Mouse (Mus musculus): ENCODE data around the gene Lrrfip2. TPM values are rescaled to one million over a fixed set of nuclear protein-coding genes. Genes with fewer than 3 reads are reported as not detected.

Gene Lrrfip2
- polyA plus RNA-seq, 1 experiment from 2014 or later = 43.5 TPM

DNA sequence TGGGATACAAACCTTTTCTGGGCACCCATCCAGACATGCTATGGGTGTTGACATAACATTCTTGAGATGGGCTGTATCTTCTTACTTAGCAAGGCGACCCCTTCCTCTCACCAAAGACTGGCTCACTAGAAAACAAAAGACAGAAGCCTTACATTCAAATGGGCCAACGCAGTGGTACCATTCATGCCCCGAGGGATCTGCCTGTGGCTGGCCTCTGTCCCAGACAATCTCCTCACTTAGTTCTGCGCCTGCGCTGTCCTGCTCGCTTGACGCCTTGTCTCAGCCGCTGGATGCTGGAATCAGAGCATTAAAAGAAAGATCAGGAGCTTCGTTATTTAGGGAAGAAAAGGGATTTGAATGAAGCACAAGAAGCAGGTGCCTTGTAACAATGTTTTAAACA is 24.7 kb upstream of the Lrrfip2 start:
- Histone ChIP-seq H3K27me3 (no peaks in the 10 kb centered on the region), H3K27ac (no peak overlapping the region), H3K4me2 (replicated peaks) (no peak overlapping the region), H3K4me1 (peaks cover 21% of the 10 kb centered on the region), H3K4me3 (no peak overlapping the region), H3K9me3 (no peaks in the 10 kb centered on the region), H3K36me3 (no peaks in the 10 kb centered on the region), H3K9ac (no peak overlapping the region)
- WGBS = 58% methylated on average over 9 of the region's 9 CpGs
- ATAC-seq (ENCODE audit: insufficient number of reproducible peaks, insufficient read depth, low FRiP score, low TSS enrichment) = no peak

DNA sequence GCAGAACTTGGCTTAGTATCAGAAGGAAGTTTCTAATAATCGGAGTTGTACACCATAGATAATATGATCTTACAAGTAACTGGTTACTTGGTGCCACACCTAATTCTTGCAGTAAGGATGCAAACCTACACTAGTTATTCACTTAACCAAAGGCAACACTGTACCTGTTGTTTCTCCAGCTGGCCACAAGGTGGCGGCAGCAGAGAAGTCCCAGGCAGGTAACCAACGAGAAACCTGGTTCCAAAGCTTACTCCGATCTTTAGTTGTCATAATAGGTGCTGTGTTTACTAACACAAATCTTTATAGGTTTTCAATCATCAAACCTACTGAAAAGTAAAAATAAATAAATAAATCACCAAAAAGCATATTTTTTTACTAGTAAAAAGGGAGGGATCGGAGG is 24.3 kb upstream of the Lrrfip2 start:
- H3K36me3 ChIP-seq = no peaks in the 10 kb centered on the region
- no peak overlapping the region for H3K9ac ChIP-seq
- no peaks in the 10 kb centered on the region for H3K27me3 ChIP-seq
- H3K27ac ChIP-seq = no peak overlapping the region
- no peak for ATAC-seq (ENCODE audit: insufficient number of reproducible peaks, insufficient read depth, low FRiP score, low TSS enrichment)
- H3K4me1 ChIP-seq = peaks cover 20% of the 10 kb centered on the region
- no peaks in the 10 kb centered on the region for H3K9me3 ChIP-seq
- 30% methylated on average over 5 of the region's 5 CpGs for WGBS
- H3K4me3 ChIP-seq = no peak overlapping the region
- H3K4me2 ChIP-seq (replicated peaks) = no peak overlapping the region

DNA sequence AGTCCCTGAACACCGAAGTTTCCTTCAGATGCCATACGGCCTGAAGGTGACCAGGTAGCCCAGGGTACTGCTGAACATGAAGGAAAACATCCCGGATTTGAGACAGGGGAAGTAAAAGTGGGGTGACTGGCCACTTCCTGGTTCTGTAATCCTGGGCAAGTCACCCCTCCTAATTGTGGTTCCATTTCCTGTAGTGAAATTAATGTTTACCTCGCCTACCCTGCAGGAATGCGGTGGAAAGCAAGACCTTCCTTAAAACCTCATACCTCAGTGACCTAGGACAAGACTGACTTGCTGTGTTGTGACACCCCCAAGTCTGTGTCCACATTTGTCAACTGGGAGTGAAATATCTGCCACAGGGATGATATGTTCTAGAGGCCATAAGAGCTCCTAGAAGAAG is 22.8 kb upstream of the Lrrfip2 start:
- Histone ChIP-seq H3K4me1 (peaks cover 12% of the 10 kb centered on the region; the same call in 1 of the 2 replicates), H3K27ac (no peak overlapping the region), H3K9ac (no peak overlapping the region), H3K4me3 (no peak overlapping the region), H3K9me3 (no peaks in the 10 kb centered on the region), H3K4me2 (replicated peaks) (no peak overlapping the region), H3K27me3 (no peaks in the 10 kb centered on the region), H3K36me3 (no peaks in the 10 kb centered on the region)
- 72% methylated on average over 5 of the region's 5 CpGs for WGBS
- no peak for ATAC-seq (ENCODE audit: insufficient number of reproducible peaks, insufficient read depth, low FRiP score, low TSS enrichment)

DNA sequence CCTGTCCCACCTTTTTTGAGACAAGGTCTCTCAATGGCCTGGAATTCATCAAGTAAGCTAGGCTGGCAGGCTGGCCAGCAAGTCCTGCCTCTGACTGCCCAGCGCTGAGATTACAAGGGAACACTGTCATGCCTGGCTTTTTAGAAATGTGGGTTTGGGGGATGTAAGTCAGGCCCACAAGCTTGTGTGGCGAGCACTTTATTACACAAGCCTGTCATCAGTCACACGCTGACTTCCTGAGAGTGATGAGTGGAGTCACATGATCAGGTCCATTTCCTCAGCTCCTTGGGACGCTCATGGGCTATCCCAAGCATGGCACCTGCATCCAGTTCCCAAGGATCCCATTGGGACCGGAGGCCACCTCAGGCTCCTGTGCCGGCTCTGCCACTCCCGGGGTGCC is 21.7 kb upstream of the Lrrfip2 start:
- no peak overlapping the region for H3K4me3 ChIP-seq
- H3K9ac ChIP-seq = no peak overlapping the region
- ATAC-seq (ENCODE audit: insufficient number of reproducible peaks, insufficient read depth, low FRiP score, low TSS enrichment) = no peak
- H3K4me2 ChIP-seq (replicated peaks) = no peak overlapping the region
- H3K4me1 ChIP-seq = peaks cover 12% of the 10 kb centered on the region; the same call in 1 of the 2 replicates
- H3K27me3 ChIP-seq = no peaks in the 10 kb centered on the region
- no peaks in the 10 kb centered on the region for H3K9me3 ChIP-seq
- H3K27ac ChIP-seq = no peak overlapping the region
- H3K36me3 ChIP-seq = no peaks in the 10 kb centered on the region
- 75% methylated on average over 7 of the region's 7 CpGs for WGBS

DNA sequence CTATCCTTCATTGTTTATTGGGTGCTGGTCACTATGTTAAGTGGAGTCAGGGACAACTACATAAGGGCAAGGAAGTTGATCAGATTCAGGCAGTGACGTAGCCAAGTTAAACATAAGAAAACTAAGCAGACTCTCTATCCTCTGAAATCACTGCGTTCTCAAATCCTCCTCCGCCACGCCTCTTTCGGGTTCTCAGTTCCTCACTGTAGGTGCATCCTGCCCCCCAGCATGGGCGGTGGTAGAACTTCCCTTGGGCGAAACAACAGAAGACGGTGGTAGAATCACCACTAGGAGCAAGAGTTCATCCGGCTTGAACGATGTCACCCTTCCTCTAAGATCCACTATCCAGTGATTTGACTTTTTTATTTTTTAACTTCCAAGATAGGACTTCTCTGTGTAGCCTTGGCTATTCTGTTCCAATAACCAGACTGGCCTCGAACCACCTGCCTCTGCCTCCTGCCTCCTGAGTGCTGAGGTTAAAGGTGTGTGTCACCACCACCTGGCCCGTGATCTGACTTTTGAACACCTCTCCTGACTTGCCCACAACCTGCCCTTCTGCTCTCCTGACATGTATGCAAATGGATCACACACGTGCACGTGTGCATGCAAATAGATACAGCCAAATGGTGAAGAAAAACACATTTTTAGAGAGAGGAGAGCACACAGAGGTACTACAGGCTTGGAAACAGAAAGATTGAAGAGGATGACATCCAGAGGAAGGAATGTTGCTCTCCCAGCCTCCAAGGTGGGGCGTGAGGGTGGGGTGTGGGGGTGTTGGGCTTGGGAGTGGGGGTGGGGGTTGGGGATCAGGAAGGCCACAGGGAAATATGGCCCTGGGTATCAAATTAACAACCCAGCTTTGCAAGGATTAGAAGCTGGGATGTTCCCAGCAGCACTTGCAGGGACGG is 20.7 kb upstream of the Lrrfip2 start:
- Histone ChIP-seq H3K27ac (no peak overlapping the region), H3K9me3 (no peaks in the 10 kb centered on the region), H3K9ac (no peak overlapping the region), H3K4me1 (peaks cover 12% of the 10 kb centered on the region; the same call in 1 of the 2 replicates), H3K4me3 (no peak overlapping the region), H3K27me3 (no peaks in the 10 kb centered on the region), H3K36me3 (no peaks in the 10 kb centered on the region), H3K4me2 (replicated peaks) (no peak overlapping the region)
- 79% methylated on average over 16 of the region's 16 CpGs for WGBS
- no peak for ATAC-seq (ENCODE audit: insufficient number of reproducible peaks, insufficient read depth, low FRiP score, low TSS enrichment)

- Histone ChIP-seq H3K4me3 (no peak overlapping the region), H3K4me1 (peaks cover 12% of the 10 kb centered on the region; the same call in 1 of the 2 replicates), H3K4me2 (replicated peaks) (no peak overlapping the region), H3K36me3 (no peaks in the 10 kb centered on the region), H3K9me3 (no peaks in the 10 kb centered on the region), H3K27ac (no peak overlapping the region), H3K9ac (no peak overlapping the region), H3K27me3 (no peaks in the 10 kb centered on the region)
- ATAC-seq (ENCODE audit: insufficient number of reproducible peaks, insufficient read depth, low FRiP score, low TSS enrichment) = no peak
- WGBS = 62% methylated on average over 6 of the region's 6 CpGs
Observed at GRCm38 (mm10) chr9:111097543-111097942, 19.8 kb upstream of the Lrrfip2 start.

GRCm38 (mm10) chr9:111100406-111100805 is 17.0 kb upstream of the Lrrfip2 start:
- WGBS = 75% methylated on average over 3 of the region's 3 CpGs

DNA sequence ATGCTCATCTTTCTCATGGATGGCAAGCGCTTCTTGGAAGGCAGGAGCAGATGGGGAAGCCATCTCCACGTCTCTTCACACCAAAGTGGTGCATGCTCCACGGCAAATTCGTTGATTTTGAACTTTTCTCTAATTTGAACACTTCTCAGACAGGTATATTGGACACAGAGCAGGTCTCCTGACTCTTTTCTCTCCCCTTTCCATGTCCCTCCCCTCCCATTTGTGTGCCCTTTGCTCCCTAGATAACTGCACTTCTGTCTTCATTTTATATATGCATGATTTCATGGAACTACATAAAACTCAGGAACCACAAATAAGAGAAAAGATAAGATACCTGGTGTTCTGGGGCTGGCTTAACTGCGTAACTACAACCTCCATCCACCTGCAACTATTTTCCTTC is 14.1 kb upstream of the Lrrfip2 start:
- 81% methylated on average over 5 of the region's 5 CpGs for WGBS
- no peak overlapping the region for H3K27ac ChIP-seq

More at GRCm38 (mm10) chr9:111100406-111100805, 17.0 kb upstream of the Lrrfip2 start:
- no peaks in the 10 kb centered on the region for H3K9me3 ChIP-seq
- H3K27me3 ChIP-seq = no peaks in the 10 kb centered on the region
- H3K27ac ChIP-seq = no peak overlapping the region
- no peaks in the 10 kb centered on the region for H3K36me3 ChIP-seq
- no peak for ATAC-seq (ENCODE audit: insufficient number of reproducible peaks, insufficient read depth, low FRiP score, low TSS enrichment)
- no peak overlapping the region for H3K4me3 ChIP-seq
- H3K4me2 ChIP-seq (replicated peaks) = no peak overlapping the region
- no peak overlapping the region for H3K9ac ChIP-seq
- peaks cover 9% of the 10 kb centered on the region; the same call in 1 of the 2 replicates for H3K4me1 ChIP-seq

DNA sequence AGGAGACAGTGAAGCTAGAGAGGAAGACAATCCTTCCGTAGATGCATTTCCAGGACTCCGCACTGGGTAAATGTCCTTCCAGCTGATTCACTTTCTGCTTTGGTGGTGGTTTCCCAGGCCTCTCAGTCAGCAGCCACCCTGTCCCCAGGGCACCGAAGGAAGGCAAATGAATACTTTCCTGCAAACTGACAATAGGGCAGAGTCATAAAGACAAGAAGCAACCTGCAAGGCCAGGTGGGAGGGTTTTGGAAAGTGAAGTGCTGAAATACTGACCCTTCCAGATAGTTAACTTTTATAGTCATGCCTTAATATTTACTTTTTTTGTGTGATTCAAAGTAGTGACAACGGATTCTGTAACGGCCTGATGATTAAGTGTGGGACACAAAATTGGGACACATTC is 13.5 kb upstream of the Lrrfip2 start:
- H3K4me1 ChIP-seq = no peaks in the 10 kb centered on the region
- no peak overlapping the region for H3K4me2 ChIP-seq (replicated peaks)
- H3K9ac ChIP-seq = no peak overlapping the region
- no peaks in the 10 kb centered on the region for H3K9me3 ChIP-seq
- ATAC-seq (ENCODE audit: insufficient number of reproducible peaks, insufficient read depth, low FRiP score, low TSS enrichment) = no peak
- no peak overlapping the region for H3K4me3 ChIP-seq
- no peak overlapping the region for H3K27ac ChIP-seq
- WGBS = 79% methylated on average over 5 of the region's 5 CpGs
- no peaks in the 10 kb centered on the region for H3K36me3 ChIP-seq
- no peaks in the 10 kb centered on the region for H3K27me3 ChIP-seq

More for the DNA sequence above, 14.1 kb upstream of the Lrrfip2 start:
- ATAC-seq (ENCODE audit: insufficient number of reproducible peaks, insufficient read depth, low FRiP score, low TSS enrichment) = no peak
- Histone ChIP-seq H3K4me3 (no peak overlapping the region), H3K4me2 (replicated peaks) (no peak overlapping the region), H3K9me3 (no peaks in the 10 kb centered on the region), H3K27me3 (no peaks in the 10 kb centered on the region), H3K36me3 (no peaks in the 10 kb centered on the region), H3K4me1 (no peaks in the 10 kb centered on the region), H3K9ac (no peak overlapping the region)

DNA sequence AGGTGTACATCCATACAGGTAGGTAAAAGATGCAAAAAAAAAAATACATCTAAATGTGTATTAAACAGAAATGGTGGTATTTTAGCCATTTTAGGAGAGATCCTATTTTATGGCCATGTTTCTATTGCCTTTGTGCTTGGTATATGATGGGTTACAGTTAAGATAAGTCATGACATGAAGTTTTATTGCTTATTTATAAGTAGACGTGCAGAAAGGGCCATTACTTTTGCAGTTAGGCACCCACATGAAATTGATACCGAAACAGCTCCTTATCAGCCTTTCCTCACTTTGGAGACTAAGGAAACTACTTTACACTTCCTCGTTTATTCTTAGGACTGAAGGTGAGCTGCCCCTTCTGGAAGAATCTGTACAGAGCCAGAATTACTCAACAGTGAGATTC is 9.5 kb upstream of the Lrrfip2 start:
- no peak overlapping the region for H3K4me2 ChIP-seq (replicated peaks)
- H3K4me3 ChIP-seq = no peak overlapping the region
- no peaks in the 10 kb centered on the region for H3K27me3 ChIP-seq
- WGBS = 76% methylated on average over 3 of the region's 3 CpGs
- H3K9me3 ChIP-seq = no peaks in the 10 kb centered on the region
- no peak overlapping the region for H3K9ac ChIP-seq
- H3K36me3 ChIP-seq = no peaks in the 10 kb centered on the region
- no peak for ATAC-seq (ENCODE audit: insufficient number of reproducible peaks, insufficient read depth, low FRiP score, low TSS enrichment)
- H3K27ac ChIP-seq = no peak overlapping the region
- no peaks in the 10 kb centered on the region for H3K4me1 ChIP-seq

DNA sequence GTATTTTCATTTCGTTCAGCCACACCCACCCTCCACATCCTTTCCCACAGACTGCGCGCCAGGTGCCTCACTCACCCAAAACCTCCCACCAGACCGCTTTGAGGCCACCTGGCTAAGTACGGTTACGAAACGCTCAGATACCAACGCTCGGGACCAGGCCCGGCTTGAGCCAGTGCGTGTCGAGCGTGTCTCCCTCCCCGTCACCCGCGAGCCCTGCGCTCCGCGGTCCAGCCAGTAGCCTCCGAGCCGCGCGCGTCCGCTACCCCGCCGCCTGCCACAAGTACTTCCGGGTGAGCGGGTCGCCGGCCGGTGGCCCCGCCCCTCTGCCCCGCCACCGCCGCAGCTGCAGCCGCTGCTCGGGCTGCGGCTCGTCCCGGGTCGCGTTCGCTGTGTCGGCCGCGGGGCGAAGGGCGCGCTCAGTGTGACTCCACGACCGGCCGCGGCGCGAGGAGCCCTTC is 431 bp downstream of the Lrrfip2 start:
- peak overlapping the region; percentile 87 for H3K9ac ChIP-seq
- H3K27ac ChIP-seq = peak overlapping the region; percentile 75
- peak; percentile 88 for ATAC-seq (ENCODE audit: insufficient number of reproducible peaks, insufficient read depth, low FRiP score, low TSS enrichment)
- no peaks in the 10 kb centered on the region for H3K27me3 ChIP-seq
- 0% methylated on average over 55 of the region's 56 CpGs for WGBS
- H3K4me2 ChIP-seq (replicated peaks) = peak overlapping the region; percentile 66
- no peaks in the 10 kb centered on the region for H3K36me3 ChIP-seq
- peaks cover 10% of the 10 kb centered on the region for H3K4me1 ChIP-seq
- H3K9me3 ChIP-seq = no peaks in the 10 kb centered on the region
- peak overlapping the region; percentile 93 for H3K4me3 ChIP-seq

DNA sequence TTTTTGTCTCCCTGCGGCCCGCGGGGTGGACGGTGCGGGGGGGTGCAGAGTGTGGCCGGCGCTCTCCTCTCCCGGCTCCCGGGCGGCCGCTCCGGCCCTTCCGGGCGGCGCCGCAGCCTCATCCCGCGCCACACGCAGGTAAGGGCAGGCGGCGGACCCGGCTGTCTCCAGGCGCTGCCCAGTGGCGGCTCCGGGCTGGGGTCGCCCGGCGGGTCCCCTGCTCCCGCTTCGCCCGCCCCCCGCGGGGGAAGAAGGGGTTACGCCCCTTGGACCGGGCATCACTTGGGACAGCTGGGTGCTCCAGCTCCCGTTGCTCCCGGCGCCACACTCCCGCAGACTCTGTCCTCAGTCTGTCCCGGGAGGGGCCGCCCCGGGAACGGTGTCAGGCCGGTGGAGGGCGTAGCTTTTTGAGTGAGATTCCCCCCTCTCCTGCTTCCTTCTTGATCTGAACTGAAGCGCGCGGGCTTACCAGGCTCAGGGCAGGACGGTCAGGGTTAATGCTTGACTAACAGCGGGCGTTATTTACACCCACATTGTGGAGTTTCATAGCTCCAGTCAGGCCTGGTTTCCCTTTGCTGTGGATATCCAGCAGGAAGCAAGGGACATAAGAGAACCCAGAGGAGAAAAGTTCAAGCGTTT is 979 bp downstream of the Lrrfip2 start:
- H3K9me3 ChIP-seq = no peaks in the 10 kb centered on the region
- peak overlapping the region; percentile 66 for H3K4me2 ChIP-seq (replicated peaks)
- H3K27ac ChIP-seq = peak overlapping the region; percentile 75
- H3K36me3 ChIP-seq = no peaks in the 10 kb centered on the region
- WGBS = under 1% methylated on average over 40 of the region's 52 CpGs
- peak; percentile 78 for ATAC-seq (ENCODE audit: insufficient number of reproducible peaks, insufficient read depth, low FRiP score, low TSS enrichment)
- peaks cover 10% of the 10 kb centered on the region for H3K4me1 ChIP-seq
- H3K27me3 ChIP-seq = no peaks in the 10 kb centered on the region
- H3K9ac ChIP-seq = peak overlapping the region; percentile 87
- H3K4me3 ChIP-seq = peak overlapping the region; percentile 93
